Mouse (Mus musculus): ENCODE measurements around the gene Dlgap1. TPM values are rescaled to one million over a fixed set of nuclear protein-coding genes. Genes with fewer than 3 reads are reported as not detected.
A peak's percentile ranks its signal among the peaks of the same experiment; 100 is the strongest.

The Dlgap1 gene
- polyA plus RNA-seq, 1 experiment, result 367 TPM

DNA sequence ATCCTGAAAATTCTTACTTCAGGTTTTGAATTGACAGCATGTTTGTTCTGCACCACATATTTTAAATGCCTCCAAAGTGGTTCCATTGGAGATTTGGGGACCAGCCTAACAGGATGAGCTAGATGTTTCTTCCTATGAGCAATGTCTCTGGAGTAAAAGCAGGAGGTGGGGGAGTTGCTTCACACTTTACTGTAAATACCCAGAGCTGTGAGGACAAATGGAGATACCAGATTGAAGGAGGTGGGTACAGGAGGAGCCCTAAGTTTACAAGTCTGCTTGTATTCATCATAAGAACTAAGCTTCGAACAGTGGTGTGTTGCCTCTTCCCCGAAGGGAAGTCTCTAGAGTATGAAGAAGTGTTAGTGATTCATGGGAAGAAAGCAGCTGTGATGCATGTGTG lies 201.0 kb downstream of the Dlgap1 start:
- peak; percentile 17 to 51 for DNase-seq (ENCODE audit: extremely low spot score in 1 of 2, low spot score in 1 of 2)

DNA sequence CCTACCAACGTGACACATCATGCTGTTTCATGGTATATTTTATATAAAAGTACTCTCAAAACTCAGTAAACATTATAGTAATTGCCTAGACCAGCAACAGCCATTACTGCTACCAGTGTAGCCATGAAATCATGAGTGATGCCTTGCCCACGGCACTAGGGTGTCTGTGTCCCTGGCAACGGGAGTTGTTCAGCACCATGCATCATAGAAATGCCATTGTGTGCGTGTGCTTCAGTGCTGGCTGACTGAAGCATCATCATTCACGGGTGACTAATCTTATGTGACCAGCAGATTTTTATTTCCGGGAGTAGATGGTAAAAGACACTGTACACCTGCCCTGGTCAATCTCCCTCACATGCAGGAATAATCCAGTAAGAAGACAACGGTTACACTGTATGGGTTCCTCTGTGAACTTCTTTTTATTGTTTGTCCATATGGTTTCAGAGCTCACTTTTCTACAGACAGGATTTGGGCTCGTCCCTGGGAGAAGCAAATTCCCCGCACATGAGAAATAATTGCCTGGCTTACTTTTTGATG lies 203.7 kb downstream of the Dlgap1 start:
- DNase-seq (ENCODE audit: extremely low spot score in 1 of 2, low spot score in 1 of 2), result no peak

DNA sequence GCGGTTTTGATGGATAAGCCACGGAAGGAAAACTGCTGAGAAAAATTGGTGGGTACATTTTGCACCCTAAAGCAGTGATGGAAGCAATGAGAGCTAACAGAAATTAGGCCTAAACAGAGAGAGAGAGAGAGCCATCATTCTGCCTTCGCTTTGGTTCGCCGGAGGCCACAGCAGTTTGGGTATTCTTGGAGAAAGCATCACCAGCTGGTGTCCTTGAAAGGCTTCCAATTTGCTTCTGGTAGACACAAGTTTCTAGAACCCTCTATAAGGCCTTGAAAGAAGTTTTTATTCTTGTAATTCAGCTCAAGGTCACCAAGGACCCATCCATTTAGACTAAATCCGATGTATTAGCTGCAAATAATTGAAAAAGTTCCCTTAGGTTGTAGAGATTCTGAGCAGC lies 205.0 kb downstream of the Dlgap1 start:
- DNase-seq (ENCODE audit: extremely low spot score in 1 of 2, low spot score in 1 of 2), result no peak

DNA sequence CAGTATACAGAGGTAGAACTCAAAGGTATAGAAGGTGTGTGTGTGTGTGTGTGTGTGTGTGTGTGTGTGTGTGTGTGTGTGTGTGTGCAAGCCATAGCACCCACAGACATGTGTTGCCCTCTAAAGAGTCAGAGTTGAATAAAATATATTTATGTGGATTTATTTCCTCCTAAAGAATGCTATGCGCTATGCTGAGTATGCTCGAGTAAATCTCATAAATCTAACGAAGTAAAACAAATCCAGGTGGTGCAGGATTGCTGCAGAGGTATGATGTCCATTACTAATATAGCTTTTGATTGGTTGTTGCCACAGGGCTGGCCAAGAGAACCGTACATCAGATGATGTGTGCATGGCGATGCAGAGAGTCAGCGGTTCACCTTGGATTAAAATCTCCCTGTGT lies 222.4 kb downstream of the Dlgap1 start:
- DNase-seq (ENCODE audit: extremely low spot score in 1 of 2, low spot score in 1 of 2), result no peak

DNA sequence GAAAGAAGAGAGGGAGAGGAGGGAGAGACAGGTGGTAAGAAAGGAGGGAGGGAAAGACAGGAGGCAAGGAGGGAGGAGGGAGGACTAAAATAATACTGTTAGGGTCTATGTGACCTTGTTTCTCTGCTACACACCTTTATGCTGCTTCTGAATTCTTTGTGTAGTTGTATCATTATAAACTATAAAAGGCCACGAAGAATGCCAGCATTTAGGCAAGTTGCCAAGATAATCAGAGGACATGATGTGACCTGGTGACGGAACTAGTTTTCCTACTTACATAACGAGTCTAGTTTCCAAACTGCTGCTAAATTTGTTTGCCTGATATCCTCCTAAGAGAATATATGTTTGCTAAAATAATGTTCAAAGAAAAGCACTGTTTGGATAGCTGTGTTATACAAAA lies 254.0 kb downstream of the Dlgap1 start:
- no peak for DNase-seq (ENCODE audit: extremely low spot score in 1 of 2, low spot score in 1 of 2)

DNA sequence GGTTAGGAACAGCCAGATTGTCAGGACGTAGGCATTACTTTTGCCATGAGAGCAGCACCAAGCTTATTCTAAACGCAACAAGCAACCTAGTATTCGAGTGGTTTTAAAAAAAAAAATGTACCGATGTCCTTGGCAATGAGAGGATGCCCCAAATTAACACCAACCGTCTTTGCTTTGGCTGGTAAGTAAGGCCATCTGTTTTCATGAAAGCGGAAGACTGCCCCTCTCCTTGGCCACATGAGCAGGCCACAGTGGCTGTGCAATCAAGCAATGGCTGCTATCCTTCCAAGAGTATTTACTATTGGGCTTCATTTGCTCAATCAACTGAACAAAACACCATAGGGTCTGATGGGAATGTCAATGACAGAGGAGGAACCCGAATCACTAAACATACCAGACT lies 278.5 kb downstream of the Dlgap1 start:
- no peak for DNase-seq (ENCODE audit: extremely low spot score in 1 of 2, low spot score in 1 of 2)

DNA sequence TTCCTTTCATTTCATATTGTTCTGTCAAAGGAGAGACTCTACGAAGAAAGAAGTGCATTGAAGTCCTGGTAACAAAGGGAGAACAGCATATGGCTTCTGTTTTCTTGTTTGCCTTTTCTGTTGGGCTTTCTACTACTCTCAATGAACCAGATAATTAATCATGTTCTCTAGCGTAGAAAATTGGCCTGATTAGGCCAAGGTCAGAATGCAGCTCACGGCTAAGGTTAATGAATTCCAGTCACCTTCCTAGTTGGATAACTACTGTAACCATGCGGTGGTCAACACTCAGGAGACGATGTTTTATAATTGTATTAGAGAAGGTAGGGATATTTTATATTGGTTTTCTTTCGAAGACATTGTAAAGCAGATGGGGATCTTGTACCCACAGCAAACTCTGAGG lies 279.4 kb downstream of the Dlgap1 start:
- no peak for DNase-seq (ENCODE audit: extremely low spot score in 1 of 2, low spot score in 1 of 2)

DNA sequence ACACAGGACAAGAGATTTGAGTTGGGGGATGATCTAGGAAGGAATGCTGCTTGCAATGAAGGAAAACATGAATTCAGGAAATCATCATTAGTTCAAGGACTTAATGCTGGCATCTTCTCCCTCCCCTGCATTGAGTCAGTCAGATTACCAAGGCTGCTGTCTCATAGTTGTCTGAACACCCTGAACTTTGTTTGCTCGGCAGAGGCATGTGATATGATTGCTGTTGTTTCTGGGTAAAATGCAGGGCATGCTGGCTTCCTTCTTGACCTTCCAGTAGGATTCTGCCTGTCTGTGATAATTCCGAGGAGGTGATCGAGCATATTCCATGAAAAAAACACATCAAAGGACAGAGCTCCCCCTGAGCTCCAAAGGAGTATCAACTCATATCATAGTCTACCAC lies 283.6 kb downstream of the Dlgap1 start:
- no peak for DNase-seq (ENCODE audit: extremely low spot score in 1 of 2, low spot score in 1 of 2)

DNA sequence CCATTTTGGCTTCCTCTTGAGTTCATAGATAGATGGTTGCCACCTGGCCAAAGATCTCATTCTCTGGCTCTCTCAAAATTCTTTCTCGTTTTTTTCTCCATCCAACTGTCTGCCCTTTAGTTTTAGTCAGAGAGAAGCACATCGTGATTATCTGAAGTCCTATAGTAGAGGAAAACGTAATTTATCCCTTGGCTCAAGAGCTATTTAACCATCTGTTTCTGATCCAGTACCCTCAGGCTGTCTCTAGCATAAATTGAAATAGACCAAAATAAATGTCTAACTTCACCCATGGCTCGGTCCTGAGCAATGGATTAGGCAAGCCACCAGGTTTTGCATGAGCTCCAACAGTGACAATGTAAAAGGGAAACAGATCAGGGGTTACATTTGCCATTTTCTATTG lies 287.5 kb downstream of the Dlgap1 start:
- no peak for DNase-seq (ENCODE audit: extremely low spot score in 1 of 2, low spot score in 1 of 2)

DNA sequence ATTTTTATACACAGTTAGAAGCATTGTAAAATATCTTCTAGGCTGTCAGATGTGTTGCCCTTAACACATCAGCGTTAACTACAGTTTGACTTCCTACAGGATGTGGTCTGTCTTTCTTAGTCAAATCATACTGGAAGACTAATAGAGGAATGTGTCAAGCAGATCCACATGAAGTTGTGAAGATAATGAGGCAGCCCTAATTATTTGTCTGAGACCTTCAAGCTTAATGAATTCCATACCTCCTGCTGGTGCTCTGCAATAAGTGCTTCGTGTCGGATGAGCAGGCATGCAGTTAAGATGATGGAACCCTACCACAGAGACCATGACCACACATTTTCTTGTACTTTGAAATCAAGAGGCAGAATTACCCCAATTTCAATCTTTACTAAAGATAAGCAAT lies 294.3 kb downstream of the Dlgap1 start:
- no peak for DNase-seq (ENCODE audit: extremely low spot score in 1 of 2, low spot score in 1 of 2)

DNA sequence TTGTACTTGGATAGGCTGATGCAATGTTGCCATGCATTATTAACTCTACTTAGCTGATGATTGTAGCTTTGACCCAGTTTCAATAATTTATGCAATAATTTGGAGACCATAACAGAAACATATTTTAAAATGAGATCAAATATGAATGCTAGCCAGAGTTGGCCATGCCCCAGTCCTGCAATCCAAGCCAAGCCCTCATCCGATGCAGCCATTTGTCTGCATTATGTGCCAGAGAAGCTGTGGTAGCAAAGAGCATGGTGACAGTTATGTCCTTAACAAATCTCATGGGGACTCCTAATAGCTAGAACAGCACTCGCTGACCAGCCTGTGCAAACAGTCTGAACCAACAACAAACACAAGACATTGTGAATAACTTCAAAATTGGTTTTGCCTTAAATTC lies 303.3 kb downstream of the Dlgap1 start:
- no peak for DNase-seq (ENCODE audit: extremely low spot score in 1 of 2, low spot score in 1 of 2)

DNA sequence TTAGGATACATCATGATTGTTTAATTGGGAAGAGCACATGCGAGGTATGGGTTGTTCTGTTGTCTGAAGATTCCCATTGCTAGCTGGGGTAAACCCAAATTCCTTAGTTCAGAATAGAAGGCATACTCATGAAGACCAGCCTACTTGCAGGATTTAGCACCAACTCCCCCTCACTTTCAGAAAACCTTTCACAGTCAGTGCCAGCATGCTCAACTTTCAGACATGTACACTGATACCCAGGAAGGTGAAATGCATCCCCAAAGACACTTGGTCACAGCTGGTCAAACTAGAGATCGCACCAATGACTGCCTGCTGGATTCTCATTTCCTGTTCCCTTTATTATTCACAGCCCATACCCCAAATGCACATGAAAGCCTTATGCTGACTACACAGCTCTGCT lies 318.8 kb downstream of the Dlgap1 start:
- no peak for DNase-seq (ENCODE audit: extremely low spot score in 1 of 2, low spot score in 1 of 2)

DNA sequence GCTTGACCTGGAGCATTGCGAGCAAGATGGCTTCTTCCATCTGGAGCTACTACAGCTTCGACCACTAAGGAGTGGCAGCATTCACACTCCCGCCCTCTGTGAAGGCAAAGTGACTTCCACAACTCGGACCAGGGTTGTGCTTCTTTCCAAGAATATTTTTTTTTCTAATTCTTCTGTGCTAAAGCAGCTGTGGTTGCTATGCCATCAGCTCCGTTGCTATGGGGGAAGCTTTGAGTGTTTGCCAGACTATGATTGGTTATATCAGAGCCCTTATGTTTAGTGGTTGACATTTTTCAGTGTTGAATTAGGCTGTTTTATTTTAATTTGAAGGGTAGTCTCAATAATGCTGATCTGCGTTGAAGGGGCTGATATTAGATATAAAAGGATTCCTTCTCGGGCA lies 325.2 kb downstream of the Dlgap1 start:
- peak in 1 of 2 experiments; percentile 68 for DNase-seq (ENCODE audit: extremely low spot score in 1 of 2, low spot score in 1 of 2)

DNA sequence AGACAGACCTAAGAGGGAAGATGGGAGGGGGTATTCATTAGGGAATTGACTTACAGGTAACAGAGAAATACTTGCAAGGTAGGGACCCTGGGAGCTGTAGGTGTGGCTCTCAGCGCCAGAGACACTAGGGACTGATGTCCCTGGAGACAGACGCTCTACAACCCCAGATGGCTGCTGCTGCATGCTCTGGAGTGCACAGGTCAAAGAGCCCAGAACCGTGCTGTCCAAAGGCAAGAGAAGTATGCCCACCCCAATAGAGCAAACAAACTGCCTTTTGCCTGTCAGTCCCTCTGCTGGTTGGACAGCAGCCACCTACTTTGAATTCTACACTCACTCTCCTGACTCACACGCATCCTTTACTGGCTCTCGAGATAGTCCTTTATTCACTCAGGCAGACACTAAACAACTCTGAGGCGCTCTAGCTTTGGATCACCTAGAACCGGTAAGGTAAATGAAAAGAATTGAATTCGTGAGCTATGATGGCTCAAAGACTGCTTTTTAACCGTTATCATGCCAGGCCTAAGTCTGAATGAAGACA lies 333.1 kb downstream of the Dlgap1 start:
- peak in 1 of 2 experiments; percentile 24 for DNase-seq (ENCODE audit: extremely low spot score in 1 of 2, low spot score in 1 of 2)

DNA sequence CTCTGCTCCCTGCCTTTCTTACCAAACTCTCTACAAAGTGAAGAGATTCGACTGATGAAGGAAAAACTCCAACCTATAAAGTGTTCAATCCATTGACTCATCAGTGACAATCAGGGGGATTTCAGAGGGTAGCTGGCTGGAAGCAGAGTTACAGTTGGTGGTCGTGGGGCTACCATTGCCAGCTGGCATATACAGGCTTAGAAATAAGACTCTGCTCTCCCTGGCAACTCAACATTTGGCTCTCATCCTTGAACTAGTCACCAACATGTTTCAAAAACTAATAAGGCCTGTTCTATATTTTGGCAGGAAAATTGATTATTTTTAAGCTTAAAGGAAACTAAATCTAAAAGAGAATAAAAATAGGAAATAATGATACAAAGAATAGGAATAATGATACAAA lies 333.8 kb downstream of the Dlgap1 start:
- DNase-seq (ENCODE audit: extremely low spot score in 1 of 2, low spot score in 1 of 2), result no peak

DNA sequence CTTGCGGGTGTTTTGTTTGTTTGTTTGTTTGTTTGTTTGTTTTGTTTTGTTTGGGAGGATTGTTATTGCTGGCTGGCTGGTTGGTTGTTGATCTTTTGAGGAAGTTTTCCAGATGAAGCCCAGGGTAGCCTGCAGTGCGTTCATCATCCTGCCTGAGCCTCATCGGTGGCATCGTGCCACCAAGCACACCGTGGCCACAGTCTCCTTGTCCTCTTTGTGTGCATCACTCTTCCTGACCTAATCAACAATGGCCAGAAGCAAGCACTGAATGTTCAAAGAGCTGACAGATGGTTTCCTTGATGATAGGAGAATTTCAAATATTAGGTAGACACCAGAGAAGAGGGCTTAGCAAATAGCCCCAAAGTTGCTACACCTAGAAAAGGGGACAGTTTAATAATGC lies 336.1 kb downstream of the Dlgap1 start:
- no peak for DNase-seq (ENCODE audit: extremely low spot score in 1 of 2, low spot score in 1 of 2)

DNA sequence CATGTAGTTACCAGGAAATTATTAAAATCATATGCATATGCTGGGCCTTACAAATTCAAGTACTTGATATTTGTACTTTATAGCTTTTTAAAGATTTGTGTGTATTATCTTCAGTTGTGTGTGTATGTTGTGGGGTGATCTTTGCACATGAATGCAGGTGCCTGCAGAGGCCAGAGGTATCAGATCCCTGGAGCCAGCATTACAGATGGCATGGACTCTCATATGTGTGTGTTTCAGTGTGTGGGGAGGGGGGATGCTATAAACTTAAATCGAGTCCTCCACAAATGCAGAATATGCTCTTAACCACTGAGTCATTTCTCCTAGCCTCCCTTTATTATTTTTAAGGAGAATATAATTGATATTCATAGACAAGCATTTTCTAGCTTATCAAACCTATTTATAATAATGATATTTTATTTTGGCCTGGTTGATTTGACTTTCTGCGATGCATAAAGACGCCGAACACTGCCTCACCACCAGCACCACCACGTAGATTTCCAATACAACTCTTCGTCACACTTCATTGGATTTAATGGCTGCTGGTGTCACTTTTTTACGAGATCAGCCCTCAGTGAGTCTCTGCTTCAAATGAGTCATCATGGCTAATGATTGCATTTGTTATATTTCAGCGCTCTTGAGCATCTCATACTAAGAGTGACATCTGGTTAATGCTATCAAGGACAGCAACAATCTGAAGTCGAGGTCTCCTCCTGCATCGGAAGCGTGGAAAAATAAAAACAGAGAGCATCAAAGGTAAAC lies 338.7 kb downstream of the Dlgap1 start:
- no peak for DNase-seq (ENCODE audit: extremely low spot score in 1 of 2, low spot score in 1 of 2)

DNA sequence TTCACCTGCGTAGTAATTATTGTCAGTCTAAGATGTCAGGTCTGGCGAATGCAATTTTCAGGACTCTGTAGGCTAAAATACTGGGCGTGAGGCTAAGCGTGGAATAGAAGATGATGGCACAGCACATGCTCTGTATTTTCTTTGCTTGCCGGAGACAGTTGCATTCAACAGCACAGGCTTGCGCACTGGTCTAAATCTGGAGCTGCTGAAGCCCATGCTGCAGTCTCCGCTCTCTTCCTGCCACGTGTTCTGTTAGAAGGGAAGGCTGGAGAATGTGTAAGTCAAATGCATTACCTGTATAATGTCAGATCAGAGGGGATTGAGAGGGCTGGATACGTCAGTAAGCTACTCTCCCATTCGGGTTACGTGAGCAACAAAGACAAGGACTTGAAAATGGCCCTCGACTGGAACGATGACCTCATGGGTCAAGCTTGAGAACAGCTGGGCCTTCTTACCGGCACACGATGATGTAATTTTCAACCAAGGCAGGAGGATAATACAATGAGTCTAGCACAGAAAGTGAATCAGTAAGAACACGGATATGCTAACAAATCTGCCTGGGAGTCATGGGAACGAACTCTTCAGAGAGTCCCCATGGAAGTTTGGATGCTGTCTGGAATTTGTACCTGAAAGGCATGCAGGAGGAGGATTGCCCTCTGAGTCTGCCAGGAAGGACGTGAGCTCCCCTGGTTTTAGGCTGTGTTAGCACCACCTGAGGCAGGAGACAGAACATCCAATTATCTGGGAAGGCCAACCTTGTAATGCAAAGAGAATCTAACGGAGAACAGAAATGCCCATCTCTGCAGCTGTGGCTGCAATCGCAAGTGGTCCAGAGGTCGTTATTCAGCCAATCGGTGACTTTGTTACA lies 339.7 kb downstream of the Dlgap1 start:
- peak; percentile 42 to 57 for DNase-seq (ENCODE audit: extremely low spot score in 1 of 2, low spot score in 1 of 2)

DNA sequence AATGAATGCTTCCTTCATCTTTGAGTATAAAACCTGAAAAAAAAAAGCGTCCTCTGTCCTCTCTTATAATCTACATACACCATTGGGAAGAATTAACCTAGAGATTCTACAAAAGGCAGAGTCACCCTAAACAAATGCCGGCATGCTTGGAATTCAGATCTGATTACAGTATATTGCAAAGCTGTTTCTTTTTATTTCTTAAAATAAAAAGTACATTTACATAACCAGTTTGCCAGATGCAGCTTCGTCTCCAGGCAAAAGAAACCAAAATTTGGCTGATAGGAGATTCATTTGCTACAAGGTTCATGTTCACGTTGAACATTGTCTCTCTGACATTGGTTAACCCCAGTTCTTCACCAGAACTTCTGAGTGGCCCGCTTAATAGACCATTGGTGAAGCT lies 347.5 kb downstream of the Dlgap1 start:
- peak in 1 of 2 experiments; percentile 35 for DNase-seq (ENCODE audit: extremely low spot score in 1 of 2, low spot score in 1 of 2)

DNA sequence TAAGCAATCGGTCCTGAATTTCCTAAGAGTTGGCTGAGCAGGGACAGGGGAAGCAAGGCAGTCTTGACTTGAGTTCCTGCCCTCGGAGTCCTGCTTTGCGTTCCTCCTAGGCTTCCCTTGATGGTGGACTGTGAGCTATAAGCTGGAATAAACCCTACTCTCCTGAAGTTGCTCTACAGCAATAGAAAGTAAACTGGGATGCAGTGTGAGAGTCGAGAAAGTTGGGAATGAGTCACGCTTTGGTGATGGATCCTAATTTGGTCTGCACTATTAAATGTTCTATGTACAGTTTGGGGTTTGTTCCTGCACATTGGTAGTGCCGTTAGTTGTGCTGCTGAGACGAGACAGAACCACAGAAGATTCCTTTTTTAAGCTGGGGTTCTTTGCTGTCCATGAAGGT lies 348.9 kb downstream of the Dlgap1 start:
- peak in 1 of 2 experiments; percentile 49 for DNase-seq (ENCODE audit: extremely low spot score in 1 of 2, low spot score in 1 of 2)

DNA sequence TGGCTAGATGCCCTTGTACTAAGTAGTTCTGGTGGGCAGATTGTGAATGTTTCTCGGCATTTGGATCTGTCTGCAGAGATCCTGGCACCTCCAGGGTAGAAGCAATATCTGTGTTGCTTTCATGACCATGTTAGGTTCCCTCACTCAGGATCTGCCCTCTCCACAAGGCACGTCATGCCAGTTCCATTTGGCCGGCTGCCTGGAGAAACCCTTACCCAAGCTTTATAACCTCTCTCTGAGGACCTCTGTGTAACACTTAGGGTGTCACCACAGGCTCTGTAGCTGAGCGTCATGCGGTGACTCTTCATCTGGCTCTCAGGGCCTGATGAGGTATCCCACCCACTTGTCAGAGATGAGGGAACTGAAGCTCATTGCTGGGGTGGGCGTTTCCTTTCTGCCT lies 353.1 kb downstream of the Dlgap1 start:
- no peak for DNase-seq (ENCODE audit: extremely low spot score in 1 of 2, low spot score in 1 of 2)
